27 mouse cellular contexts compared by ENCODE assay signal in the genomic region with DNA sequence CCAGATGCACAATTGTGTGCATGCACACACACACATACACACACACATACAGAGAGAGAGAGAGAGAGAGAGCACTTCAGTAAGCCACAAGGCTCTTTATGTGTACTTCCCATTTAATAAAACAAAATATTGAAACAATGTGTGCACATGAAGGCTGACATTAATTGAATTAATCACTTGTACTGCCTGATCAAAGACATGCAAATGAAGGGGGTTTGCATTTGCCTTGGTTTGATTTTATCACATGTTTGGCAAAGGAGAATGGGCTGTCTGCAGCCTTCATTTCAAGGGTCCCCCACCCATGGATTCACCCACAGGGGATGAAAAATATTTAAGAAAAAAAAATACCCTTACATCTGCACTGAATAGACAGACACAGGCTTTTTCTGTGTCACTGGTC. TPM values are rescaled to one million over a fixed set of nuclear protein-coding genes. Genes with fewer than 3 reads are reported as not detected.
A peak's percentile ranks its signal among the peaks of the same experiment; 100 is the strongest.
DNase-seq lines count a peak whose midpoint lies in the region; ATAC-seq and TF ChIP-seq lines count a peak whose summit lies in the region.
"Had no signal": no experiment of that assay in that cellular context is flagged by ENCODE, and none has a peak within 500 bp of the region (broad histone marks: within the 10 kb centered on the region; RNA-seq: fewer than 3 reads in every experiment).

No protein-coding gene starts in this region.

- no peaks in the 10 kb centered on the region for H3K9me3 ChIP-seq in forebrain, embryonic 12.5 days
- no peaks in the 10 kb centered on the region for H3K9me3 ChIP-seq in forebrain, embryonic 11.5 days (ENCODE audit: control insufficient read depth, low read length)
- H3K9me3 ChIP-seq in hindbrain, embryonic 13.5 days = no peaks in the 10 kb centered on the region
- no peaks in the 10 kb centered on the region for H3K9me3 ChIP-seq in hindbrain, embryonic 10.5 days
- no peaks in the 10 kb centered on the region for H3K9me3 ChIP-seq in stomach, postnatal 0 days (ENCODE audit: control insufficient read depth, low read length)
- H3K9me3 ChIP-seq: embryonic facial prominence, embryonic 15.5 days; G1E; heart, embryonic 12.5 days; liver, embryonic 12.5 days had no signal

- no peak for ATAC-seq in forebrain, embryonic 12.5 days (ENCODE audit: low FRiP score)
- ATAC-seq in forebrain, embryonic 11.5 days (replicated peaks; ENCODE audit: low FRiP score) = no peak
- ATAC-seq in hindbrain, embryonic 13.5 days (ENCODE audit: low FRiP score) = no peak
- ATAC-seq in stomach, postnatal 0 days (ENCODE audit: low FRiP score, low TSS enrichment) = no peak
- ATAC-seq: intestine, embryonic 16.5 days; liver, embryonic 12.5 days; Patski had no signal

- no peaks in the 10 kb centered on the region for H3K36me3 ChIP-seq in forebrain, embryonic 12.5 days (replicated peaks)
- no peaks in the 10 kb centered on the region for H3K36me3 ChIP-seq in forebrain, embryonic 11.5 days (ENCODE audit: control insufficient read depth, insufficient read depth, low read length)
- no peaks in the 10 kb centered on the region for H3K36me3 ChIP-seq in hindbrain, embryonic 13.5 days
- H3K36me3 ChIP-seq in hindbrain, embryonic 10.5 days = no peaks in the 10 kb centered on the region
- no peaks in the 10 kb centered on the region for H3K36me3 ChIP-seq in stomach, postnatal 0 days (ENCODE audit: control insufficient read depth, insufficient read depth, low read length)
- H3K36me3 ChIP-seq: embryonic facial prominence, embryonic 15.5 days; G1E; heart, embryonic 12.5 days; liver, embryonic 12.5 days had no signal

- no peak for TF ChIP-seq CTCF in stomach, postnatal 0 days (IDR thresholded peaks at IDR 0.05; ENCODE audit: low read depth)

- no peak overlapping the region for H3K4me3 ChIP-seq in forebrain, embryonic 12.5 days (replicated peaks)
- H3K4me3 ChIP-seq in forebrain, embryonic 11.5 days (ENCODE audit: low read depth, low read length) = no peak overlapping the region
- no peak overlapping the region for H3K4me3 ChIP-seq in hindbrain, embryonic 13.5 days
- no peak overlapping the region for H3K4me3 ChIP-seq in hindbrain, embryonic 10.5 days
- no peak overlapping the region for H3K4me3 ChIP-seq in stomach, postnatal 0 days (ENCODE audit: low read depth, low read length)
- H3K4me3 ChIP-seq: embryonic facial prominence, embryonic 15.5 days; heart, adult 2 months; heart, embryonic 12.5 days; liver, embryonic 12.5 days had no signal

- peaks cover 41% of the 10 kb centered on the region for H3K4me1 ChIP-seq in forebrain, embryonic 12.5 days
- H3K4me1 ChIP-seq in forebrain, embryonic 11.5 days (replicated peaks; ENCODE audit: control insufficient read depth, insufficient read depth, low read length) = peaks cover 29% of the 10 kb centered on the region
- peaks cover 54% of the 10 kb centered on the region for H3K4me1 ChIP-seq in hindbrain, embryonic 13.5 days (replicated peaks)
- H3K4me1 ChIP-seq in hindbrain, embryonic 10.5 days (replicated peaks) = peaks cover 47% of the 10 kb centered on the region
- H3K4me1 ChIP-seq in stomach, postnatal 0 days (replicated peaks; ENCODE audit: control insufficient read depth, insufficient read depth) = peaks cover 4% of the 10 kb centered on the region; the same call in 1 of the 2 replicates

- DNase-seq in forebrain, embryonic 11.5 days (ENCODE audit: low spot score) = no peak
- DNase-seq in hindbrain, embryonic 10.5 days (ENCODE audit: low spot score) = no peak
- DNase-seq in retina, postnatal 1 day = peak; percentile 88
- no peak for DNase-seq in retina, embryonic 14.5 days (ENCODE audit: low spot score)
- DNase-seq in stomach, postnatal 0 days (ENCODE audit: low spot score) = no peak
- DNase-seq: adrenal gland, postnatal 10 days; cerebellum, adult 11 months; cerebellum, adult 9-11 months; gastrocnemius, postnatal 36 days; heart, adult 2 months; kidney, adult 8-10 months; layer of hippocampus, postnatal 36 days; left cerebral cortex, postnatal 4 days; liver, postnatal 0 days; lung, postnatal 36 days; right cerebral cortex, postnatal 4 days; thymus, adult 2 months; thymus, postnatal 36 days had no signal

- peak overlapping the region; percentile 38 for H3K27ac ChIP-seq in forebrain, embryonic 12.5 days
- no peak overlapping the region for H3K27ac ChIP-seq in forebrain, embryonic 11.5 days (ENCODE audit: low read depth, low read length)
- peak overlapping the region; percentile 71 for H3K27ac ChIP-seq in hindbrain, embryonic 13.5 days
- H3K27ac ChIP-seq in hindbrain, embryonic 10.5 days = no peak overlapping the region
- no peak overlapping the region for H3K27ac ChIP-seq in stomach, postnatal 0 days (replicated peaks)
- H3K27ac ChIP-seq: embryonic facial prominence, embryonic 15.5 days; heart, adult 2 months; kidney, postnatal 0 days; liver, embryonic 12.5 days had no signal

- TF ChIP-seq EP300 in stomach, postnatal 0 days (optimal IDR thresholded peaks at IDR 0.05) = no peak

- H3K9ac ChIP-seq in forebrain, embryonic 12.5 days = no peak overlapping the region
- H3K9ac ChIP-seq in forebrain, embryonic 11.5 days (ENCODE audit: low read length) = no peak overlapping the region
- H3K9ac ChIP-seq in hindbrain, embryonic 13.5 days = no peak overlapping the region
- H3K9ac ChIP-seq in stomach, postnatal 0 days (ENCODE audit: low read length) = no peak overlapping the region
- H3K9ac ChIP-seq: embryonic facial prominence, embryonic 15.5 days; heart, embryonic 12.5 days; liver, embryonic 12.5 days; liver, postnatal 0 days had no signal

- no peak overlapping the region for H3K4me2 ChIP-seq in forebrain, embryonic 12.5 days
- H3K4me2 ChIP-seq in forebrain, embryonic 11.5 days (ENCODE audit: low read depth, low read length, severe bottlenecking) = no peak overlapping the region
- no peak overlapping the region for H3K4me2 ChIP-seq in hindbrain, embryonic 13.5 days
- no peak overlapping the region for H3K4me2 ChIP-seq in stomach, postnatal 0 days (replicated peaks; ENCODE audit: low read depth)
- H3K4me2 ChIP-seq: embryonic facial prominence, embryonic 15.5 days; heart, embryonic 12.5 days; liver, embryonic 12.5 days had no signal

- H3K27me3 ChIP-seq in forebrain, embryonic 12.5 days = no peaks in the 10 kb centered on the region
- H3K27me3 ChIP-seq in forebrain, embryonic 11.5 days (ENCODE audit: control insufficient read depth, insufficient read depth, low read length) = no peaks in the 10 kb centered on the region
- H3K27me3 ChIP-seq in hindbrain, embryonic 13.5 days = no peaks in the 10 kb centered on the region
- H3K27me3 ChIP-seq in hindbrain, embryonic 10.5 days (ENCODE audit: insufficient read depth, poor library complexity, severe bottlenecking) = no peaks in the 10 kb centered on the region
- H3K27me3 ChIP-seq in stomach, postnatal 0 days (ENCODE audit: control insufficient read depth, insufficient read depth, low read length) = no peaks in the 10 kb centered on the region
- H3K27me3 ChIP-seq: embryonic facial prominence, embryonic 15.5 days; heart, embryonic 12.5 days; liver, embryonic 12.5 days; Patski had no signal

RNA-seq across cellular contexts. Expression of gene Srgap3, which starts 29.5 kb away (rescaled TPM):
- polyA plus RNA-seq in forebrain, embryonic 12.5 days (2016; fragmentation: Nextera tagmentation; extraction: Ambion mirVana) = 36.6 and 39.9 TPM in 2 replicates
- polyA plus RNA-seq in forebrain, embryonic 11.5 days (2014; fragmentation: Nextera tagmentation; extraction: Ambion mirVana) = 37.8 and 38.5 TPM in 2 replicates
- polyA plus RNA-seq in hindbrain, embryonic 13.5 days (2015; fragmentation: Nextera tagmentation; extraction: Ambion mirVana) = 37.5 and 42.3 TPM in 2 replicates
- 28.0 and 34.7 TPM in 2 replicates for polyA plus RNA-seq in hindbrain, embryonic 10.5 days (2016; fragmentation: Nextera tagmentation; extraction: Ambion mirVana)
- 1.5 and 1.6 TPM in 2 replicates for polyA plus RNA-seq in stomach, postnatal 0 days (2015; fragmentation: Nextera tagmentation; extraction: Ambion mirVana)
- polyA plus RNA-seq: G1E had no signal

Comparison
In these comparisons a context has a peak if more than half of its experiments do, and no peak if none do; other contexts are left out.
1. H3K27ac ChIP-seq: peak in forebrain, embryonic 12.5 days (single experiment) and hindbrain, embryonic 13.5 days (single experiment); none in forebrain, embryonic 11.5 days (single experiment), hindbrain, embryonic 10.5 days (single experiment) and stomach, postnatal 0 days (single experiment).
2. RNA of gene Srgap3, which starts 29.5 kb away (polyA plus RNA-seq): 36.6 to 39.9 TPM in forebrain, embryonic 12.5 days, 37.8 to 38.5 TPM in forebrain, embryonic 11.5 days, 37.5 to 42.3 TPM in hindbrain, embryonic 13.5 days and 28.0 to 34.7 TPM in hindbrain, embryonic 10.5 days; 1.5 to 1.6 TPM in stomach, postnatal 0 days; every median in the first group is over 10 times any median in the second.